Mouse (Mus musculus): ENCODE results near the gene Arfgap3. TPM values are rescaled to one million over a fixed set of nuclear protein-coding genes. Genes with fewer than 3 reads are reported as not detected.

Gene Arfgap3
- polyA plus RNA-seq, 1 experiment from 2014 or later = 18.6 TPM

Other genes starting within 250 kb of the Arfgap3 start
- gene Rrp7a, start 227.4 kb downstream of the Arfgap3 start, polyA plus RNA-seq (2015; fragmentation: Nextera tagmentation; extraction: Ambion mirVana) = 19.4 and 20.3 TPM in 2 replicates
- gene Poldip3, start 200.9 kb downstream of the Arfgap3 start, polyA plus RNA-seq (2015; fragmentation: Nextera tagmentation; extraction: Ambion mirVana) = 54.4 and 55.8 TPM in 2 replicates
- 142 and 171 TPM in 2 replicates for gene Cyb5r3, start 177.7 kb downstream of the Arfgap3 start, polyA plus RNA-seq (2015; fragmentation: Nextera tagmentation; extraction: Ambion mirVana)
- 0.13 TPM in 1 of 2 replicates, not detected in the other for gene A4galt, start 98.5 kb downstream of the Arfgap3 start, polyA plus RNA-seq (2015; fragmentation: Nextera tagmentation; extraction: Ambion mirVana)
- gene Pacsin2, start 114.4 kb upstream of the Arfgap3 start, polyA plus RNA-seq (2015; fragmentation: Nextera tagmentation; extraction: Ambion mirVana) = 45.6 and 47.9 TPM in 2 replicates
- gene Ttll1, start 160.6 kb upstream of the Arfgap3 start, polyA plus RNA-seq (2015; fragmentation: Nextera tagmentation; extraction: Ambion mirVana) = 4.3 and 4.7 TPM in 2 replicates
- gene Bik, start 176.6 kb upstream of the Arfgap3 start, polyA plus RNA-seq (2015; fragmentation: Nextera tagmentation; extraction: Ambion mirVana) = 1.8 TPM in 2 replicates
- gene Tspo, start 213.3 kb upstream of the Arfgap3 start, polyA plus RNA-seq (2015; fragmentation: Nextera tagmentation; extraction: Ambion mirVana) = 179 and 184 TPM in 2 replicates
- 12.0 and 13.1 TPM in 2 replicates for gene Mcat, start 213.5 kb upstream of the Arfgap3 start, polyA plus RNA-seq (2015; fragmentation: Nextera tagmentation; extraction: Ambion mirVana)
- gene Ttll12, start 244.9 kb upstream of the Arfgap3 start, polyA plus RNA-seq (2015; fragmentation: Nextera tagmentation; extraction: Ambion mirVana) = 31.8 and 33.2 TPM in 2 replicates